Mouse (Mus musculus): ENCODE results near the gene Wdr3.

The Wdr3 gene

DNA sequence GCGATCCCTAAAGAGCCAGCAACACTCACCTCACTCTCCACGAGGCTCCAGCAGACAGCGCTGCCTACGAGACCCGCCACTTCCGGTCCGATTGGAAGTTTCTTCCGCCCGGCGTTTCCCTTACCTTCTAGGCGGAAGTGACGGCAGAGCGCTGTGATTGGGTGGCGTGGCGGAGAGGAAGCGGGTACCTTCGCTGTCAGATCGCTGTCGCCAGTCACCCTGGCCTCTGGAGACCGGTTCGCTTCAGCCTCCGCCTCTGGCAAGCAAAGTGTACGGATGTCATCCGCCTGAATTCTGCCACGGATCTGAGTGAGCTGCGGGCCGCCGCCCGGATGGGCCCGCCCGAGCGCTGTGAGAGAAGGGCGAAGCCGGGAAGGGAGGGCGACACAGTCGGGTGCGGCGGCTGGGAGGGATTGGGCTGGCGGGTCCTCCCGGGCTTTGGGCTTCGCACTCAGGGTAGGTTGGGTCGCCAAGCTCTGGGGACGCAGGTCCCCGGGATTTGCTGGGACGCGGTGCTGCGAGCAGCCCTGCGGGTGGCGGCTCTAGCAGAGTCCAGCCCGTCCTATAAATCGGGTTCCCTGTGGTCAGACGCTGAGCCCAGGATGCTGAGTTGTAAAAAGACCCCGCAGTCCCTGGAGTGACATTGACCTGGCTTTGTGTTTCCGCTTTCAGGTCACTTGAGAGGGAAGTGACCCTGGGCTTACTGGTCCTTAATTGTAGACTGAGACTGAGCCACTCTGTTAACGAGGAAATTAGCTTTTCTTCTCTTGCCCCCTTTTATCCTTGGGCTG is at the start of gene Wdr3, which contains the start of gene Gdap2:
Gene Wdr3 (minus strand): TSS at position 93 of the 791 bp plus-strand sequence.
Gene Gdap2 (plus strand): TSS at position 67 of the 791 bp plus-strand sequence.
- peak; percentile 98 for DNase-seq (ENCODE audit: low read depth, low spot score)

DNA sequence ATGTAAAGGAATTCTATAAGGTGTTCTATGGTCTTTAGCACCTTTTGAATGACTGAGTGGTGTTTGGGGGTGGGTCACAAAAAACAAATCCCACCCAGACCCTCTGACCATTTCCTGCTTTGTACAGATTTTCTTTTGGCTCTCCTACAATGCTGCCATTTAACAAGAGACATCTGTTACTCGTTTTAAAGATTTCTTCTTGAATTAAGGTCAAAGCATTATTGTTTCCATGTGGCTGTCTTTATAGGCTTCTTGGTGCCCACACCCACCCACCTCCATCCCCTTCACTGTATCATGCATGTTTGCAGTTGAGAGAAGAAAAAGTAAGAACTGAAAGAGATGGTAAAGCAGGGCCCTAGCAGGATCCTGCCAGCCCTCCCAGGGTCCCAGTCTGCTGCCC is 44.8 kb upstream of the Wdr3 start:
- no peak for DNase-seq (ENCODE audit: low read depth, low spot score)

DNA sequence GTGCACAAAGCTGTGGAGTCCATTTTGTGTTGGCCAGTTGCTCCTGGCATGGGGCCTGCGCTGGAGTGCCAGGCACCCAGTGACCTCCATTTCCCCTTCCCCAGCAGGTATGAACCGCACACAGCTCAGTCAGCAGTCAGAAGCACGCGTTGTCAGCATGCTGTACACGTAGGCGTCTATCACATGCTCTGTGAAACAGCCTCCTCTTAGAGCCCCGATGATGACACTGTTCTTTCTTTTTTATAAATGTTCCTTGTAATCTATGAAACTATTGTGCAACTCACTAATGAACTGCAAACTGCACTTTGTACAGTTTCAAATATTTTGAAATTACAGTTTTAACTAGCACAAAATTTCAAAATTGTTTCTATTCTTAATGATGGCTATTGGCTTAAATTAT is 39.3 kb upstream of the Wdr3 start:
- DNase-seq (ENCODE audit: low read depth, low spot score), result peak; percentile 72

DNA sequence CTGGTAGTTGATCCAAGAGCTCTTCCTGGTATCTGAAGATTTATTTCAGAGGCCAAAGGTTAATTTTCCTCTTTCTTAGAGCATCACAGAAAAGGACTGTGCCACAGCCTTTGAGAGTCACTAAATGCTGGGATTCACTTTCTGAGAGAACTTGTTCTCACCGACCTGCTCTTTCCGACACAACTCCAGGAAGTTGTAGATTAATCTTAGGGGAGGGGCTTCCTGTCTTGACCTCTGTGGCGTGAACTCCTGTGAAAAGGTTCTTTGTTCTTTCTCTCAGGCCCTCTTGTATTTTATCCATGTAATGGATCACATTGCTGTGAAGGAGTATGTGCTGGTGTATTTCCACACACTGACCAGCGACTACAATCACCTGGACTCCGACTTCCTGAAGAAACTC is 32.0 kb upstream of the Wdr3 start:
- no peak for DNase-seq (ENCODE audit: low read depth, low spot score)

DNA sequence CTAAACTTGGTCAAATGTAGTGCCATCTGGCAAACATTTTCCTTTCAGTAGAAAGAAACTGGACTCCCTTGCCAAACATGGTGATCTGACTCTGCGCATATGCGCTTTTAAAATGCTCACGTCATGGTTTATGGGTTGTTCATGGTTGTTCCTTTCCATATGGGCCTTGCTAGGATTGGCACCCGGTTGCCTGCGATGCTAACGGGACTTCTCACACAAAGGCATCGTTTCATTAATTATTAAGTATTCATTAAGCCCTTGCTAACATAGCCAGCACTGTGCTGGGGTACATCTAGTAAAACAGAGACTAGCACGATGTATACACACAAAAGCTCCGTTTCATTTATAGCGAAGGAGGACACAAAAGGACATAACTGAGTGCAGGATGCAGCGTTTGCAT is 27.7 kb upstream of the Wdr3 start:
- no peak for DNase-seq (ENCODE audit: low read depth, low spot score)

DNA sequence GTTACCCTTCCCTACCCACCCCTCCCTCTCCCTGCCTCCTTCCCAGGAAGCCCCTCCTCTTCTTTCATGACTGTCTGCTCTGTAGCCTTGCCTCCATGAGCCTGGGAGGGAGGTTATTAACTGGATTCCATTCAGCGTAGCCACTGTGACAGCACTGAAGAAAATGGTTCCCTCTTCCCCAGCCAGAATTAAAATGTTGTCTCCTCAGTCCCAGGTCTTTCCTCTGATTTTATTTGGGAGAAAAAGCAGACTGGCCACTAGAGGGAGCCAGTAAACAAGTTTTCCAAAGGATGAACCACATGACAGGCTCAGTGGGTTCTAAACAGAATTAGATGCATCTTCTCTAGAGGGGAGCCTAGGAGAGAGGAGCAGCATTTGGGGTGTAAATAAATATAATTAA is 27.2 kb upstream of the Wdr3 start:
- DNase-seq (ENCODE audit: low read depth, low spot score), result peak; percentile 86

DNA sequence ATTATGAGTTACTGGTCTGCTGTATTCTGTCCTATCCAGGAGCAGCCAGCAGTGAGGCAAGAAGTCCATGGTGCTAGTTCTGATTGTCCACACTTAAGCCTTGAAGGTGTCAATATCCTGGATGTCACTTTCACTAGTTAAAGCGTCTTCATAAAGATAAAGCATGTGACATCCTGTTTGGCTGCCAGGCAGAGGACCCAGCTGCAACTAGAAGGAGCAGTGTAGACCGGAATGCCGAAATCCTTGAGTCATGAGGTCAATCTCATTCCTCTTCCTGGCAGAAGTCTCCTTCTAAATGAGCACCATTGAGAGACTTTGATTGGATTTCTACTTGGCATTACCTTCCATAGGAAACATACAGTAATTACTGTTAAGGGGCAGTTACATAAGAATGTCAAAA is 18.3 kb upstream of the Wdr3 start:
- no peak for DNase-seq (ENCODE audit: low read depth, low spot score)

DNA sequence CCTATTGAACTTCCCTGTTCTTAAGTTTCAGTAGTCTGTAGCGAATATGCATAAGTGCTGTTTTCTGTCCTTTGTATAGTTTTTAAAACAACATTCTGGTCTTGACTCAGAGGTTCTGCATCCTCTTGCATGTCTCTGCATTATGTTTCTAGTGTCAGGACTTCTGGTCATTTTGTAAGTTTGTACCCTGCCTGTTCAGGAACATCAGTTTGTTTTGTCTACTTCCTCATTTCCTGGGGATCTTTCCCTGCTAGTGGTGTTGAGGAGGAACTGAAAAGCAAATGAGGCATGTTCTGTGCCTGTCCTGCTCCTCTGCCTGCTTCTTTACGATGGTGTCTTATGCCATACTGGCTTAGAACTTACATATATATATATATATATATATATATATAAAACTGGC is 13.8 kb upstream of the Wdr3 start:
- DNase-seq (ENCODE audit: low read depth, low spot score), result no peak

DNA sequence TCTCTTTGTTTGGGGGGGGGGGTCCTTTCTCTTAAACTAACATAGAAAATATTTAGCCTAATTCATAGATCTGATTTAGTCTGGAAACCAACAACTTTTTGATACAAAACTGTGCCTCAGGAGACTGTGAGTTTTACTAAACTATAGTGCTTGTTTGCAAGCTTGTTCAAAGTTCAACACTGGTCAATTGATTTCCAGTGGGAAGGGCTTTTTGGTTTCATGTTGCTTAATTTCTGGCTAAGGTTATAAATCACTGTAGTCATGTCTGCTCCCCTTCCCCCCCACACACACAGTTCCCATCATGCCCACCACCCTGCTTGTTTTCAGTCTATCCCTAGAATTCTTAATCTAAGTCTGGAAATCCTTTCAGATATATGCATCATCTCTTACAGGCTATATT is 2.8 kb upstream of the Wdr3 start:
- DNase-seq (ENCODE audit: low read depth, low spot score), result no peak

DNA sequence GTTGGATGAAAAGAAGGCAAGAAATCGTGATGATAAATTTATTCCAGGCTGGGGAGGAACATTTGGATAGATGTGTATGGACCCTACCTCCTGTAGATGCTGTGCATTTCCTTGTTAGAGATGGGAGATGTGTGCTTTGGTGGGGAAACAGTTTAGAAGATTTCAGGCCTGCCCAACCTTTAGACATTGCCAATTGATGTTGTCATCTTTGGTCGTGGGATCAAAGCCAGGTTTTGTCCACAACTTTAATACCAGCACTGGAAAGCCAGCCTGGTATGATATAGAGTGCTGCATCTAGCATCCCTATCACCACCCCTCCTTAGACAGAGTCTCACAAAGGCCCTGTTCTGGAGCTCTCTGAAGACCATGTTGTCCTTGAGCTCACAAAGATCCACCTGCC is 1.3 kb upstream of the Wdr3 start:
- DNase-seq (ENCODE audit: low read depth, low spot score), result no peak

DNA sequence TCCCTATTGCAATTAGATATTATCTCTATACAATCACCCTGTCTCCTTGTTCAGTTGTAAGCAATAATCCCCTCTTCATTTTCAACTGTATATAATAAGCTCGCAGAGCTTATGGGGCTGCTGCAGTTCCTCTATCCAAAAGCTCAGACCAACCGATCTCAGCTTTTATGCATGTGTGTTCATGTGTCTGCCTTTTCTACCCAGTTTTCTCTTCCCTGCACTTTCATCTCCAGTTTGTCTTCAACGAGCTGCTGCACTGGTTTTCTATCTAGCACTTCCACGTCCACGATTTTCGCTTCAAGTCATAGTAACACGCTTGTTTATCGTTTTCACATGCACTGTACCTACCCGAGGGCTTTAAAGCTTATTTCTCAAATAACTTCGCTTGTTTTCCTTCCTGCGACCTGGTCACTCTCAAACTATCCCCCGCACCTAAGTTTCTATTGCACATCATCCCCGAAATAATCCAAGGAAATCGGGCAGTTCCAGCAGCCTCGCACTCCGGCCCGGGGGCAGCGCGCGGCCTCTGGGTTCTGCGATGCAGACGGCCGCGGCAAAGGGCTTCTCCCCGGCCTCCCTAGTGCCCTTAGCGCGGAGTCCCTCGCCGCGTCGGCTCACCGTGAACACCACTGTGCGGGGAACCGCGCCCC is 417 bp downstream of the Wdr3 start:
- DNase-seq (ENCODE audit: low read depth, low spot score), result no peak

DNA sequence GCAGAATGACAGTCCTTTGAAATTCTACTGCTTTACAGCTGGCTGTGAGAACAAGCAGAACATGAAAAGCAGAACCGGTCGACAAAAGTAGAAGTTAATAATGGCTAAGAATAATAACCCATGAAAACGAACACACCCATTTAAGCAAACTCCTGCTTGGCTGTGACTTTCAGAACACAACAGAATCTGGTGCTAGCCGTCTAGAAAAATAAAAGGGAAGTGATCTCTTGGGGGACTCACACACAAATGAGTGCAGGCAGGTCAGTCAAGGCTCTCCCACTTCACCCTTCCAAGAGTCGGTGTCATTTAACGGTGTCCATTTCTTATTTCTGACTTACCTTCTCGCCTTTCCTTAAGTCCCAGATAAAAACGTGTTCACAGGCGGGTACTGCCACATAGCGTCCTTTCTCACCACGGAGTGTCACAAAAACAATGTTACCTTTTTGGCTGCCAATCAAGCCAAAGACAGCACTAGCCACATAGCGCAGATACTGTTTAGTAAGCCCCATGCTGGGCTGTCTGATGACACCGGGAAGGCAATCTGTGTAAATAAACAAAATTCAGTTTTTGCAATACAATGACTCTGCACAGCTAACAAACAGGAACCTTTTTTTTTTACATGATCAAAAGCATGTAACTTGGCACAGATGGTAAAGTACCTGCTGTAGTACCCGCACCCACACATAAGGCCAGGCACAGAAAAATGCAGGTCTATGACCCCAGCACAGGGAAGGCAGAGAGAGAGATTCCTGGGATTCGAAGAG is 1.3 kb downstream of the Wdr3 start:
- no peak for DNase-seq (ENCODE audit: low read depth, low spot score)

DNA sequence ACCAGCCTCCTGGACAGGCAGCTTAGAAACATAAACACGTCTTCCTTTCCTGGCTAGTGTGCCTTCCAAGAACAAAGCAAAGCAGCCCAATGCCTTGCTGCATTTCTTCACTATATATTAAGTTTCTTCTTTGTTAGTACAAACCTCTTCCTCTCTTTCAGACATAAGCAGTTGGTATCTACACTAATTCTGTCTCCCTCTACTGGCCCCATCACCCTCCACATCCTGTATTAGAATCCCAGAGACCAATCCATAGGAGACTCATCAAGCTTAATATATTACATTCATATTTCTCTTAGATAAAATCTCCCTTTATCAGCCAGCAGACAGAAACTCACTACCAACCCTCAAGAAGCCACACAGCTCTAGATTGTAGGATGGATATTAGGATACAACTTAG is 39.8 kb downstream of the Wdr3 start:
- peak; percentile 17 for DNase-seq (ENCODE audit: low read depth, low spot score)

DNA sequence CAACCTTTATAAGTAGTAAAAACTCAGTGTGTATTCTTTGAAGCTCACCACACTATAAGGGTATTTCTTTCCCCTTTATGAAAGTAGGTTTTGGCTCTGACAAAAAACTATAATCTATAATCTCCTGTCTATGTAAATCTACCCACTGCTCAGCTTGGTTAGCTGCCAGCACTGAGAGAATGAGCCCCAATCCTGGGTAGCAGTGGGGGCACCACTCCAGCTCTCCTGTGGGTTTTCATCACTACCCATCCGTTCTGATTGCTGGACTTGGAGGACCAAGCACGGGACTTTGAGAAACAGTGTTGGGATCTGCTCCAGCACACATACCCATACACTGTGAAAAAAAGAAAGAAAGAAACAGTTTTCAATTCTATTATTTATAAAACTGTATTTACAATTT is 40.2 kb downstream of the Wdr3 start:
- peak; percentile 51 for DNase-seq (ENCODE audit: low read depth, low spot score)

DNA sequence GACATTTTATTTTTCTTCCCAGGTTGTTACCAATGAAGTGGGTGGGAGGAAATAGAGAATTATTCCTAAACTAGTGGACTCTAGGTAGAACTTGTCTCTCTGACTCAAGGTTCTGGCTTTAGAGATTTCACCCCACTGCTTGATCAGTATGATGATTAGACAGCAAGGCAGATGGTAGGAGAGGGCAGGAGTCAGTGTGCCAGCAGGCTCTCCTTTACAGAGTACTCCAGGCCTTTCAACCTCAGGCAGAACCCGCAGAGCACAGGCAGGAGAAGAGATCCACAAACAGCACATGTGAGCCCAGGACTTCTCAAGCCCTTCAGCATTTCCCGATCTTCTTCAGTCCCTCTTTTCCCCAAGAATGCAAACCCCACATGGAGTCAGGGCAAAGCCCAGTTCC is 43.5 kb downstream of the Wdr3 start:
- peak; percentile 85 for DNase-seq (ENCODE audit: low read depth, low spot score)

DNA sequence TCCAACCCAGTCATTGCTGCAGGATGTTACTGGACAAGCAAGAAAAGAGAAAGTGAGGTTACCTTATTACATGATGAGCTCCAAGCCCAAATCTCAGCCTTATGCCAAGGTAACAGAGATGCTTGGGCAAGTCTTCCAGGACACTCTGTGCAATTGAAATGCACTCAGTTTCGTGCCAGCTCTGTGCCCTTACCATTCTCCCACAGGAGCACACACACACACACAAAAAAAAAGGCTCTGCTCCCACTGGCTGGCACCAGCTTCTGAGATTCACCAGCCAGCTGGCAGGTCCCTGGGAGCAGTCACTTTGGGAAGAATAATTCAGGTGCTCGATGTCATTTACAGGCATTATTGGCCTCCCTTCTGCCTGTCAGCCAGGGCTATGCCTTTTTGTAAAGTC is 55.5 kb downstream of the Wdr3 start:
- DNase-seq (ENCODE audit: low read depth, low spot score), result peak; percentile 98

DNA sequence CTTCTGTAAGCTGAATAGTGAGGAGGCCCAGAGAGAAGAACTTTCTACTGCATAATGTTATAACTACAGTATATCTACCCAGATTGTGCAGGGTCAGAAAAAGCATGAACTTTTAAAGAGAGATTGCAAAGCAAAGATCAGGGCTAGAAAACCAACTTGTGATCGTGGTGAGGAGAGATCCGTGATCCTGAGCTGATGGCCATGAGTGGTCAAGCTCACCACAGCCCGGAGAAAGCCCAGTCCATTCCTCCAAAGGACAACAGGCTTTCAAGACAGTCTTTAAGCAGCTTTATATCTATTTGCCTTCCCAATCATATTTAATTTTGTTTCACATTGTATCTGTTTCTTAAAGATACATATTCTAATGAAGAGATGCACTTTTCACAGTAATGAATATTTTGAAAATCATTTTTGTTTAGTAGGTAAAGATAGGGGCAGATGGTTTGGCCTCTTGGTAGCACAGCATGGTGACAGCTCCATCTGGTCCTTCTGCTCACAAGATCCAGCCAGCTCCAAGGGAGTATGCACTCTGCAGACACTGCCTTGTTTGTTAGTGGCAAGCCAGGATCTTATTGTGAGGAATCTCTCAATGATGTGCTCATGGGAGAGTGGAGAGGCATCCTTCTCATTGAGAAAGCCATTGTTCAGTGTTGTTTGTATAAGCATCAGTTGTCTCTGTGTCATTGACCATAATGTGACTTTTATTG is 59.7 kb downstream of the Wdr3 start:
- DNase-seq (ENCODE audit: low read depth, low spot score), result peak; percentile 98

All from brain, adult 2 months (tissue).